Mouse (Mus musculus) cortical plate, adult 2 months (tissue): ENCODE measurements around the gene Arhgap22.

Experiments used
- CTCF ChIP-seq: fragments of 200-500 bp; IDR thresholded peaks from 2 replicates; pipeline ENCODE4 v1.5.1; 2011; ENCODE audit warnings: mild to moderate bottlenecking, control low read depth, low read length; ENCODE audit not compliant: insufficient read depth; ENCODE audit errors: extremely low read depth
- POLR2A ChIP-seq: fragments of 200-500 bp; IDR thresholded peaks from 2 replicates; pipeline ENCODE4 v1.6.1; 2011; ENCODE audit warnings: mild to moderate bottlenecking, low read length, control low read depth; ENCODE audit not compliant: insufficient read depth; ENCODE audit errors: extremely low read depth

DNA sequence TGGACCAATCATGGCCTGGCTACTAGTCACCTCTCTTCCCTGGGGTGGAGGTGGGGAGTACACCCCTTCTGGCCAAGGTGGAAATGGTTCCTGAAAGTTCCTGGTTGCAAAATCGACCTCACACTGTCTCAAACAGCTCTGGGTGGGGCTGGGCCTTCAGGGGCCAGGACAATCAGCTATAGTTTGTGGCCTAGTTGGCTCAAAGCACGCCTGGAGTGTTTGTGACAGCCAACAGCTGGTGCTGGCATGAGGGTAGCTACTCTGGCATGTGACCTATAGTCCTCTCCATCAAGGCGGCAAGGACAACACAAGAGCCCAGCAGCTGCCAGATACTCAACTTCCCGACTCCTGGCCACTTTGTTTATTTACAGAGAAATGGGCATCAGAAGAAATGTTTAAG lies 133.9 kb downstream of the Arhgap22 start:
- no peak for TF ChIP-seq CTCF
- no peak for TF ChIP-seq POLR2A
